Mouse (Mus musculus): ENCODE measurements around the gene Pde12. TPM values are rescaled to one million over a fixed set of nuclear protein-coding genes. Genes with fewer than 3 reads are reported as not detected.

The Pde12 gene
- polyA plus RNA-seq, 1 experiment, result 4.7 TPM

DNA sequence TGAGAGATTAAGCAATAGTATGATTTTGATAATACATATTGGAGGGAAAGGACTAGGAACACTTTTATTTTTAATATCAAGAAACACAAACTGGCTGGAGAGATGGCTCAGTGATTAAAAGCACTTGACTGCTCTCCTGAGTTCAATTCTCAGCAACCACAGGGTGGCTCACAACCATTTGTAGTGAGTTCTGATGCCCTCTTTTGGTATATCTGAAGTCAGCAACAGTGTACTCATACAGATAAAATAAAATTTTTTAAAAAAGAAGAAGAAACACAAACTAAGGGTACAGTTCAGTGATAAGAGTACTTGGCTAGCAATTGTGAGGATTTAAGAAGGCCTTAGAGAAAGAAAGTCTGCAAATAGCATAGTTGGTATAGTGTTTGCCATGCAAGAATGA lies 1.3 kb upstream of the Pde12 start:
- Histone ChIP-seq H3K4me3 (replicated peaks; ENCODE audit: extremely low read depth, low read depth, low read length) (no peak overlapping the region), H3K4me1 (ENCODE audit: control insufficient read depth, insufficient read depth, low read length) (peaks cover 9% of the 10 kb centered on the region)
- TF ChIP-seq POLR2A (IDR thresholded peaks at IDR 0.05; ENCODE audit: borderline replicate concordance, extremely low read depth, low read depth, low read length) (no peak), CTCF (IDR thresholded peaks at IDR 0.05; ENCODE audit: insufficient read depth, low read length) (no peak)
- no peak for DNase-seq

DNA sequence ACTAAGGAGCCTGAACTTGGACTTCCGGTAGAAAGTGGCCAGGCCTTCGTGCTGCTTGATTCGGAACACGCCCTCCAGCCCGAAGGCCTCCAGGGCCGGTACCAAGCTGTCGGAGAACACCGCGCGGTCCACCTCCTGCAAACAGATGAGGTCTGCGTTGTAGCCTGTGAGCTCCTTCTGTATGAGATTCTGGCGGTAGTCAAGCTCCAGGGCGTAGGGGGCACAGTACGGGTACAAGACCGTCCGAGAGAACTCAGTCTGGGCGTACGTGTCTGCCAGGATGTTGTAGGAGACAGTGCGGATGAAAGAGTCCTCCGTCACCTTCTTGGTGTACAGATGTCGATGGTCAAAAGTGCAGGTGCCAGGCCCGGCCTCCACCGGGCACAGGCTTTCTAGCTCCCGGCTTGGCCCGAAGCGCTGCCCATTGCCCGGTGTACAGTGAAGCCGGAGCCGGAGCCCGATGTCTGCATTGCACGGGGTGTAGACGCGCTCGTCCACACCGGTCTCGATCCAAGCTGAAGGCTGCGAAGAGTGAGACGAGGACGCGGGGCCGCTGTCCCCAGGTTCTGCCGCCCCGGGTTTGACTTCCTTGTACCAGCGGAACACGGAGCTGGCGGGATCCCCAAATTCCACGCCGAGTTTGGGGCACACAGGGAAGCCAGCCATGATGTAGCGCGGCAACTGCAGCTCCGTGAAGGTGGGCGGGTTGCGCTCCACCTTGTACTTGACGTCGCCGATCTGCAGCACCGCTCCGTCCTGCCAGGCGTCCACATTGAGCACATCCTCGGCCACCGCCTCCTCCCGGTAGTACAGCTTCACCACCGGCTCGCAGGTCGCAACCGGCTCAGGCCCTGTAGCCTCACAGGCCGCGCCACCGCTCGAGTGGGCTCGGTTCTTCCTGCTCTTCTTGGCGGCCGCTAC lies 1.1 kb downstream of the Pde12 start:
- TF ChIP-seq POLR2A (IDR thresholded peaks at IDR 0.05; ENCODE audit: borderline replicate concordance, extremely low read depth, low read depth, low read length), result no peak
- TF ChIP-seq CTCF (IDR thresholded peaks at IDR 0.05; ENCODE audit: insufficient read depth, low read length), result no peak
- DNase-seq, result peak; percentile 26
- WGBS, result under 1% methylated on average over 73 of the region's 73 CpGs
- peak overlapping the region; percentile 82 for H3K4me3 ChIP-seq (replicated peaks; ENCODE audit: extremely low read depth, low read depth, low read length)
- H3K4me1 ChIP-seq (ENCODE audit: control insufficient read depth, insufficient read depth, low read length), result peaks cover 9% of the 10 kb centered on the region

DNA sequence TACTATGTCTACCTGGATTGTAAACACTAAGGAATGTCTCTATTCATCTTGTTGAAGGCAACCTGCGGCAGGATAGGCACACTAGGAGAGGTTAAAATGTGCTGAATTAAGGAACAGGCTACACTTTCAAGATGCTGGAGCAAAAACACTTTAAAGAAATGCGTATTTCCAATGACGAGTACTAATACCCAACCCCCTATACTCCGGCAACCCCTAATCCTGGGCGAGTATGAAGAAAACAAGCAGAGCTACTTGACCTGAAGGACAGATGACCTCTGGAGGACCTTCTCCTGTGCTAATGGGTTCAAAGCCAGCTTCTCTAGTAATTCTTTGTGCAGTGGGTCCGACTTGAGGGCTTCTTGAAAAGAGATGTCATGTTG lies 1.7 kb downstream of the Pde12 start:
- Histone ChIP-seq H3K4me1 (ENCODE audit: control insufficient read depth, insufficient read depth, low read length) (peaks cover 9% of the 10 kb centered on the region), H3K4me3 (replicated peaks; ENCODE audit: extremely low read depth, low read depth, low read length) (peak overlapping the region; percentile 82)
- no peak for DNase-seq
- TF ChIP-seq POLR2A (IDR thresholded peaks at IDR 0.05; ENCODE audit: borderline replicate concordance, extremely low read depth, low read depth, low read length) (no peak), CTCF (IDR thresholded peaks at IDR 0.05; ENCODE audit: insufficient read depth, low read length) (no peak)
- WGBS, result 13% methylated on average over 6 of the region's 6 CpGs

DNA sequence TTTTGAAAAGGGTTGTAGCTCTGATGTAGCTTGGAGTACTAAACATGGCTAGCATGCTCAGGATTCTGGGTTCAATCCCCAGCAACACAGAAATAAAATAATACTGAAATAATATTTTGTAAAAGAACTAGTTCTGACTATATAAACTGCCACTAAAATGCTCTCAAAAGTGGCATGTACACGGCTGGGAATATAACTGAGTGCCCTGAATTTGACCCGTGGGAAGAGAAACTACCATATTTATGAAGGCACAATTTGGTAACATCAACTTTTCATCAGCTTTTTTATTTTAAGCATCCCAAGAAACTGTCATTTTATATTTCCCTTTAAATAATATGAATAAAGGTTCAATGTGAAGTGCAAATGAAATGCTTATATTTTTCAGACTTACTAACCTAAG lies 5.8 kb downstream of the Pde12 start:
- TF ChIP-seq CTCF (IDR thresholded peaks at IDR 0.05; ENCODE audit: insufficient read depth, low read length) (no peak), POLR2A (IDR thresholded peaks at IDR 0.05; ENCODE audit: borderline replicate concordance, extremely low read depth, low read depth, low read length) (no peak)
- no peak for DNase-seq
- WGBS, result 89% methylated on average over 2 of the region's 2 CpGs
- peaks cover 9% of the 10 kb centered on the region for H3K4me1 ChIP-seq (ENCODE audit: control insufficient read depth, insufficient read depth, low read length)
- H3K4me3 ChIP-seq (replicated peaks; ENCODE audit: extremely low read depth, low read depth, low read length), result no peak overlapping the region

DNA sequence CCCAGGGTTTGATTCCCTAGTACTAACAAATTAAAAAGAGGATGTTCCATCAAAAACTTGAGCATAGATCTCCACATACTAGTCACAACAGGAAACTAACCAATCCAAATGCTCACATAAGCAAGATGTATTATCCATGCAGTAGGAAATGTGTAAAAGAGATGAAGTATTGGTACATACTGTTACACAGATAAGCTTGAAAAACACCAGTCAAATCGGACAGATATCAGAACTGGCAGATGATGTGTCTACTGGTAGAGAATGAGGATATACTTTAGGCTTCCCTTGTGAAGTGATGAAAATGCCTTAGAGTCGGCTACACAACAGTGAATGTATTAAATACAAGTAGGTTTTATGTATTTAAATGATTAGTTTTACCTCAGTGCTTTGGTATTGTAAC lies 7.2 kb downstream of the Pde12 start:
- Histone ChIP-seq H3K4me1 (ENCODE audit: control insufficient read depth, insufficient read depth, low read length) (peaks cover 4% of the 10 kb centered on the region), H3K4me3 (replicated peaks; ENCODE audit: extremely low read depth, low read depth, low read length) (no peak overlapping the region)
- TF ChIP-seq POLR2A (IDR thresholded peaks at IDR 0.05; ENCODE audit: borderline replicate concordance, extremely low read depth, low read depth, low read length) (no peak), CTCF (IDR thresholded peaks at IDR 0.05; ENCODE audit: insufficient read depth, low read length) (no peak)
- no peak for DNase-seq
- 76% methylated on average over 2 of the region's 2 CpGs for WGBS

DNA sequence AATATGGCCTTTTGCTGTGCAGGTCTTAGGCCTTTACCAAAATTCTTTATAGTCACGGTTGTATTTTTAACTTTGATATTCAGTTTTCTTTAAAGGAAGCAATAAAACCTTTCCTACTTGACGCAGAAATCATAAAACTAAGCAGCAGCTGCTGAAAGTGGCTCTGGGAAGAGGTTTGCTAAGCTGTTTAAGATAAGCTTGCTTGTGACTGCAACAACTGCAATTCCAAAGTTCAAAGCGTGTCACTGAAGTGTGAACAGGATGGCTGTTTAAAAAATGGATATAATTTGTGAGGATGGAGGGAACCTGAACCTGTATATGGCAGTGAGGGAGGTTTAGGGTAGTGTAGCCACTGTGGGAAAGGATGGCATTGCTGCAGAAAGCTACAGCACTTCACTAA lies 7.7 kb downstream of the Pde12 start:
- 78% methylated on average over 3 of the region's 3 CpGs for WGBS
- DNase-seq, result no peak
- no peak overlapping the region for H3K4me3 ChIP-seq (replicated peaks; ENCODE audit: extremely low read depth, low read depth, low read length)
- no peak for TF ChIP-seq POLR2A (IDR thresholded peaks at IDR 0.05; ENCODE audit: borderline replicate concordance, extremely low read depth, low read depth, low read length)
- TF ChIP-seq CTCF (IDR thresholded peaks at IDR 0.05; ENCODE audit: insufficient read depth, low read length), result no peak
- peaks cover 2% of the 10 kb centered on the region for H3K4me1 ChIP-seq (ENCODE audit: control insufficient read depth, insufficient read depth, low read length)

DNA sequence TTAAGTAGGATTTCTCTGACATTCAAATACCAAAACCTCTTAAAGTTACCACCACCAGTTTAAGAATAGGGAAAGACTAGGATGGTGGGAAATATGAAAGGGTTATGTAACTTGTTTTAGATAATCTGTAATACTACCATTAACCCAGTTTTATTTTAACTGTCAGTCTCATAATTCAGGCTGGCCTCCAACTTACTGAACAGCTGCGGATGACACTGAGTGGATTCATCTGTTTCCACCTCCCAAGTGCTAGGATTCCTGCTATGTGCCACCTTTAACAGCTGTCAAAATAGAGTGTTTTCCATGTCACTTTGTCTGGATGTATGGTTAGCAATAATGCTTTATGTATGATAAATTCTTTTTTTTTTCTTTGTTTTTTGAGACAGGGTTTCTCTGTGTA lies 9.4 kb downstream of the Pde12 start:
- Histone ChIP-seq H3K4me3 (replicated peaks; ENCODE audit: extremely low read depth, low read depth, low read length) (no peak overlapping the region), H3K4me1 (ENCODE audit: control insufficient read depth, insufficient read depth, low read length) (no peaks in the 10 kb centered on the region)
- WGBS, result 84% methylated on average over 1 of the region's 1 CpGs
- no peak for DNase-seq
- no peak for TF ChIP-seq POLR2A (IDR thresholded peaks at IDR 0.05; ENCODE audit: borderline replicate concordance, extremely low read depth, low read depth, low read length)
- TF ChIP-seq CTCF (IDR thresholded peaks at IDR 0.05; ENCODE audit: insufficient read depth, low read length), result no peak

DNA sequence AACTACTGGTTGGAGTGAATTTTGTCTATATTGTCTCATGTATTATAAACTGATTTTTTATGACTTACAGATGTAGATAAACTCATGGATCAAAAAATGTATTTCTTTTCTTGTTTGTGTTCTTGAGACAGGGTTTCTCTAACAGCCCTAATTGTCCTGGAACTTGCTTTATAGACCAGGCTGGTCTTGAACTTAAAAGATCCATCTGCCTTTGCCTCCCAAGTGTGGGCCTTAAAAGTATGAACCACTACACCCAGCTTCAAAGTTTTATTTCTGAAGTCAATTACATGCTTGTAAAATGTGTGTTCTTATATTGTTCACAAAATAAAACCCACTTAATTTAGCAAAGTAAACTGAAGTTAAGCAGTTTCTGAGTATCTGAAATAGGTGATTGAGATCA lies 11.5 kb downstream of the Pde12 start:
- no peak overlapping the region for H3K4me3 ChIP-seq (replicated peaks; ENCODE audit: extremely low read depth, low read depth, low read length)
- TF ChIP-seq POLR2A (IDR thresholded peaks at IDR 0.05; ENCODE audit: borderline replicate concordance, extremely low read depth, low read depth, low read length), result no peak
- TF ChIP-seq CTCF (IDR thresholded peaks at IDR 0.05; ENCODE audit: insufficient read depth, low read length), result no peak
- no peaks in the 10 kb centered on the region for H3K4me1 ChIP-seq (ENCODE audit: control insufficient read depth, insufficient read depth, low read length)
- DNase-seq, result no peak

DNA sequence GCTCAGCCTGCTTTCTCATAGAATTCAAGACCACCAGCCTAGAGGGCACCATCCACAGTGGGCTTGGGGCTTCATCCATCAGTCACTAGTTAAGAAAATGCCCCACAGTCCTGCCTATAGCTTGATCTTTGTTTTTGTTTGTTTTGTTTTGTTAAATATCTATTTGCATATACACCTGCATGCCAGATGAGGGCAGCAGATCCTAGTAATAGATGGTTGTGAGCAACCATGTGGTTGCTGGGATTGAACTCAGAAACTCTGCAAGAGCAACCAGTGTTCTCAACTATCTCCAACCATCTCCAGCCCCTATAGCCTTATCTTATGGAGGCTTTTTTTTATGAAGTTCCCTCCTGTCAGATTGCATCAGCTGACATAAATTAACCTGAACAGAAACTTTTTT lies 17.8 kb downstream of the Pde12 start:
- no peaks in the 10 kb centered on the region for H3K4me1 ChIP-seq (ENCODE audit: control insufficient read depth, insufficient read depth, low read length)
- TF ChIP-seq POLR2A (IDR thresholded peaks at IDR 0.05; ENCODE audit: borderline replicate concordance, extremely low read depth, low read depth, low read length) (no peak), CTCF (IDR thresholded peaks at IDR 0.05; ENCODE audit: insufficient read depth, low read length) (no peak)
- DNase-seq, result no peak
- no peak overlapping the region for H3K4me3 ChIP-seq (replicated peaks; ENCODE audit: extremely low read depth, low read depth, low read length)

DNA sequence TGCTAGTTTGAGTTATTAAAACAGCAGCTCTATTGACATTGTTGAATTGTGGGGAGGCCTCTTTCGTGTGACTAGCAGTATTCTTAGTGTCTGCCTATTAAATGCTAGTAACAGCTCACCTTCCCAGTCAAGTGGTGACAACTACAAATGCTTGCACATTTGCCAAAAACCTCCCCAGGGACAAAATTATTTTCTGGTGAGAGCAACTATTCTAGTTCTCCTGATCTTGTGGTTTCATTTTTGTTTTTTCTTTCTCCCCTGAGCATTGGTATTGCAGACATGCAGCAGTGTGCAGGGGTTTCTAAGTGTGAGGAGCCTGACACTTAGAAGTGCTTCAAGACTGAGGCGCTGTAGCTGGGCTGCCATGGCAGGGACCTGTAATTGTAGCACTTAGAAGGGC lies 21.9 kb downstream of the Pde12 start:
- no peaks in the 10 kb centered on the region; the same call in 1 of the 2 replicates for H3K4me1 ChIP-seq (ENCODE audit: control insufficient read depth, insufficient read depth, low read length)
- no peak for TF ChIP-seq POLR2A (IDR thresholded peaks at IDR 0.05; ENCODE audit: borderline replicate concordance, extremely low read depth, low read depth, low read length)
- TF ChIP-seq CTCF (IDR thresholded peaks at IDR 0.05; ENCODE audit: insufficient read depth, low read length), result no peak
- WGBS, result 61% methylated on average over 2 of the region's 2 CpGs
- no peak for DNase-seq
- H3K4me3 ChIP-seq (replicated peaks; ENCODE audit: extremely low read depth, low read depth, low read length), result no peak overlapping the region
